Mouse (Mus musculus) spleen, adult 12 weeks (tissue): Measurements from ENCODE around the gene Akap14.

Experiments
- DNase-seq: peaks from one replicate; pipeline ENCODE4 v3.0.0; 2022; ENCODE audit warnings: low spot score

Gene Akap14

GRCm38 (mm10) chrX:37103826-37104225 lies 64.8 kb downstream of the Akap14 start:
- no peak for DNase-seq
